Mouse (Mus musculus): ENCODE measurements at regions not wholly inside any gene's neighbourhood (a gene's known extent, or its start where the extent isn't known, plus 50 kb on each side); places are given as distances from the start of the nearest gene placed in this dataset.

DNA sequence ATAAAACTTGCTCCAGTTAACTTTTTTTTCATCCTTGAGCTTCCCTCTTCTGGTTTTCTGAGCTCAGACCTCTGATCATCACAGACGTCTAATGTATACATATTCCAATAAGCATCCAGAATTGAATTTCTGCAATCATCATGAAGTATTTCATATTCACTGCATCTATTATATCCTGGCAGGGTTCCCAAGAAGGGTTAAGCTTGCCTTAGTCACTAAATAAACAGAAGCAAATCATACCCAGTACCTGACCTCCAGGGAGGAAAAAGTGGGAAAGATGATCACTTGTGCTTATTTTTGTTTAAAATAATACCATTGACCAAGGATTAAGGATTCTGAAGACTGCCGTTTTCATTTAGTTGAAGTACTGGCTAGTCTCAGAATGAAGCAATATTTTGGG, 102.4 kb downstream of the Gm12728 start:
- Histone ChIP-seq H3K4me2 (replicated peaks) (no peak overlapping the region), H3K27ac (replicated peaks) (no peak overlapping the region), H3K9me3 (no peaks in the 10 kb centered on the region), H3K4me3 (no peak overlapping the region), H3K9ac (replicated peaks) (no peak overlapping the region), H3K36me3 (no peaks in the 10 kb centered on the region), H3K27me3 (no peaks in the 10 kb centered on the region), H3K4me1 (no peaks in the 10 kb centered on the region)
- ATAC-seq (replicated peaks) = no peak
- whole genome bisulfite sequencing = 88% methylated on average over 2 of the region's 2 CpGs

DNA sequence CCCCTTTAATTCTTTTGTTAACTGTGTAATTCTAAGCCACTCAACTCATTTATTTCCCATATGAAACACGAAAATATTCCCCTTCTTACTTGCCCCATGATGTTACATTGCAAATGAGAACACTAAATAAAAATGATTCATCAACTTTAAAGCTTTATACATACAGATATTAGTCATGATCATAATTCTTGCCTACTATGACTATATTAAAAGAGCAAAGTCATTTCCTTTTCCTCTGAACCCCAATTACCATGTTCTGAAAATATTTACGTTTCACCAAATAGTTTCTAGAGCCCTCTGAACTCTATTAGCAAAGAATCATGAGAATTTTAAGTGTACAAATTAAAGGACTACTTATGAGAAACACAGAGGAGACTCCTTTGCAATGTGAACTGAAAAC, 105.4 kb downstream of the Gm12728 start:
- Histone ChIP-seq H3K4me3 (no peak overlapping the region), H3K4me1 (no peaks in the 10 kb centered on the region), H3K27me3 (no peaks in the 10 kb centered on the region), H3K9ac (replicated peaks) (no peak overlapping the region), H3K9me3 (no peaks in the 10 kb centered on the region), H3K36me3 (no peaks in the 10 kb centered on the region), H3K4me2 (replicated peaks) (no peak overlapping the region), H3K27ac (replicated peaks) (no peak overlapping the region)
- ATAC-seq (replicated peaks) = no peak
- WGBS = 62% methylated on average over 2 of the region's 2 CpGs

DNA sequence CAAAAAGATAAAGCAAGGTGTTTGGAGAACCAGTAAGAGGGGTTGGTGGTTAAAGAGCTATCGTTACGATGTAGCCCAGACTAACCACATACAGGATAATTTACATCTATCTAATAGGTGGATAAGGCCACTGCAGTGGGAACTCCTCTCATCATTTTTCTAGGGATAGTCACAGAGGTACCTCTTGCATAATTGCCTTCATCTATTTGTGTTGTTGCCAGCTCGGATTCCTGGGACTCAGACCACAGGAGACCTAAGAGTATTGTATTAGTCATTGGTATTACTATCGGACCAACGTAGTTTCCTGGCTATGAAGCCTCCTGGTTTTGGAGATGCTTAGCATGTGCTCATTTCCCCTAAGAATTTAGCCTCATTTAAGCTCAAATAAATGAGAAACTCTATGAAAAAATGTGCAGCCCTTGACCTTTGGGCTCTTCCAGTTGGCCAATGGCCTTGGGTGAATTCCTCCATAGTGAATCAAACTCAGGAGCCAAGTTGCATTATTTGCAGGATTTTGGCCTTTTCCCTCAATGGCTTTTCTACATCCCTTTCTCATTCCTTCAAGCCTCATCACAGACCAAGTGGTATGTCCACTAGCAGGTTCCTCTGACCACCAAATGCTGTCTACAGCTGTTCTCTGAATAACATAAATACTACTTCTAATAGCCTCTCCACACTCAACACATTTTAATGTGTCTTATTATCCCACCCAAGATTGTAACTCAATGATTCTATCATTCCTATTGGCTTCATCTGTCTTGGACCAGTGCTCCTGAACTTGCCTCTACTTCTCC, 108.6 kb downstream of the Gm12728 start:
- H3K9me3 ChIP-seq = no peaks in the 10 kb centered on the region
- no peaks in the 10 kb centered on the region for H3K4me1 ChIP-seq
- H3K27me3 ChIP-seq = no peaks in the 10 kb centered on the region
- H3K27ac ChIP-seq (replicated peaks) = no peak overlapping the region
- no peak overlapping the region for H3K4me3 ChIP-seq
- H3K4me2 ChIP-seq (replicated peaks) = no peak overlapping the region
- ATAC-seq (replicated peaks) = no peak
- no peaks in the 10 kb centered on the region for H3K36me3 ChIP-seq
- no peak overlapping the region for H3K9ac ChIP-seq (replicated peaks)
- WGBS = 92% methylated on average over 5 of the region's 5 CpGs

DNA sequence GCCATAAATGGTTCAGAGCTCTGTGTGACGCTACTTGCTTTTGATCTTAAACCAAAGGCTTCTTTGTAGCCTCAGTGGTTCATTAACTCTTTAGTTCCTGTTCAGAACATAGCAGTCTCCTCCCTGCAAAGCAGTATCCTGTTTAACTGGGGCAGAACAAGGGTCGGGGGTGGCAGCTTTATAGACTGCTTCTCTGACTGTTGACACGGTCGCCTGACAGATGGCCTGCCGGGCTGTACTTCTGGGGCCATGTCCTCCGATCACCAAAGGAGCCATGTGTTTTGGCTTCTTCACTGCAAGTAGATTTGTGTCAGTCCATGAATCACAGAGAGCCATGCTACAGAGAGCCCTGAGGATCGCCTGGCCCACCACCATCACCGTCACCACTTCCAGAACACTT, 115.2 kb downstream of the Gm12728 start:
- no peak for ATAC-seq (replicated peaks)
- Histone ChIP-seq H3K4me3 (no peak overlapping the region), H3K9ac (replicated peaks) (no peak overlapping the region), H3K27me3 (no peaks in the 10 kb centered on the region), H3K36me3 (no peaks in the 10 kb centered on the region), H3K9me3 (no peaks in the 10 kb centered on the region), H3K4me1 (no peaks in the 10 kb centered on the region), H3K4me2 (replicated peaks) (no peak overlapping the region), H3K27ac (replicated peaks) (no peak overlapping the region)
- whole genome bisulfite sequencing = 71% methylated on average over 8 of the region's 8 CpGs

DNA sequence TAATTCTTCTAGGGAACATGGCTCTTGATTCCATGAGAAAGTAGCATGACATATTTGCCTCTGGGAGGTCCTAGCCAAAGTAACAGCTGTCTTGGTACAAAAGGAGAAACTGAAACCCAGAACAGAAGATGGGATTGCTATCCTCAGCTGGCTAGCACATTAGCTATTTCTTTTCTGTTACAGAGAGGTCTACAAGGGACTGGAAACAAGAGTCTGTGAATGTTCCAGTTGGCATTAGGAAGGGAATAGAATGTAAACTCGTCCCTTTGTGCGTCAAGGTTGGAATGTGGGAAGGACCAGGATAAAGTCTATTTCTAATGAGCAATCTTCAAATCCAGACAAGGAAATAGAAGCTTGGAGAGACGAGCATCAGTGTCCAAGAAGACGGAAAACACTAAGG, 116.7 kb downstream of the Gm12728 start:
- Histone ChIP-seq H3K27ac (replicated peaks) (no peak overlapping the region), H3K27me3 (no peaks in the 10 kb centered on the region), H3K4me1 (no peaks in the 10 kb centered on the region), H3K36me3 (no peaks in the 10 kb centered on the region), H3K9me3 (no peaks in the 10 kb centered on the region), H3K4me3 (no peak overlapping the region), H3K9ac (replicated peaks) (no peak overlapping the region), H3K4me2 (replicated peaks) (no peak overlapping the region)
- 89% methylated on average over 4 of the region's 4 CpGs for WGBS
- no peak for ATAC-seq (replicated peaks)

DNA sequence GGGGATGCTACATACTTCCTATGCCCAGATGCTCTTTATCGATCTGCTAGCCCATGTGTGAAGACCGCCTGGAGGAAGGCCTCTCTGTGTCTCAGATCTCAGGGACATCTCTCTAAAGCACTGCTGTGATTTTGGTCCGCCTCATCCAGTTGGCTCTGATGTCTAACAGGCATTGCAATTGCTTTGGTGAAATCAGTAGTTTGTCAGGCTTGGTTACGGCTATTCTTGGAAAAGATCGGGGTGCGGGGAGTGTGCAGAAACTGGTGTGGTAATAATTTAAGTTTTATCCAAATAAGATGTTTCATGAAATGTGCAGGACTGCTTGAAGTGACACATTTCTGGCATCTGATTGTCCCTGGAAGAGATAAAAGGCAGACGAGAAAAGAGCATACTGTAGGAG, 117.9 kb downstream of the Gm12728 start:
- Histone ChIP-seq H3K4me3 (no peak overlapping the region), H3K9me3 (no peaks in the 10 kb centered on the region), H3K27ac (replicated peaks) (no peak overlapping the region), H3K9ac (replicated peaks) (no peak overlapping the region), H3K27me3 (no peaks in the 10 kb centered on the region), H3K36me3 (no peaks in the 10 kb centered on the region), H3K4me2 (replicated peaks) (no peak overlapping the region), H3K4me1 (no peaks in the 10 kb centered on the region)
- 84% methylated on average over 7 of the region's 7 CpGs for whole genome bisulfite sequencing
- no peak for ATAC-seq (replicated peaks)

DNA sequence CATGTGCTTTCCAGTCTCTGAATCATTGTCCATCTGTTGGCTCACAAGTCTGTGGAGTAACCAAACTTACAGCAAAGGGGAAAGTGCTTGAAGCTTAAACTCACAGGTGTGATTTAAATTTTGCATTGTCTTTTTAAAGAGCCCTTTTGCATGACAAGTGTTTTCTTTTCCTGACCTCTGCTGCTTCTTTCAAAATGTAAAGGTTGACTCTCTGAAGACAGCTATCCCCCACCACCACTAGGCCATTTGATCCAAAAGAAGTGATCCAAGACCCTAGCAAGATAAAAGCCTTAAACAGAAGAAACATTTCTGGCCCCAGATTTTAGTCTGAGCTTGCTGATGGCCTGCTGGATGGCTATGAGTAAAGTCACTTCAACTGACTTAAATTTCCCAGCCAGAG, 118.6 kb downstream of the Gm12728 start:
- no peak for ATAC-seq (replicated peaks)

DNA sequence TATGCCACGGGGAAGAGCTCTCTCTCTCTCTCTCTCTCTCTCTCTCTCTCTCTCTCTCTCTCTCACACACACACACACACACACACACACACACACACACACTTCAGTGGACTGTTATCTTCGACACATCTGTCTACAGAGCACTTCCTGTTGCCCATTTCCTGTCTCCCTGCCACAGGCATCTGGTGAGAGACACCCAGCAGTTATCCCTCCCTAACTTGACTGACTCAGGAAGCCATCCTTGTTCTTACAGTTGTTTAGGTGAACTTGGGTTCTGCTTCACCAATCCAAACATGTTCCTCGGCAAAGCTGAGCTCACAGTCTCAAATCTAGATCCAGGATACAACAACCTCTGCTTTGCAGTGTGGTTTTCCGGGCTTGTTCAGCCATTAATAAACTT, 119.6 kb downstream of the Gm12728 start:
- H3K4me1 ChIP-seq = no peaks in the 10 kb centered on the region
- WGBS = 74% methylated on average over 4 of the region's 4 CpGs
- no peak overlapping the region for H3K4me3 ChIP-seq
- H3K27me3 ChIP-seq = no peaks in the 10 kb centered on the region
- no peak for ATAC-seq (replicated peaks)
- no peak overlapping the region for H3K27ac ChIP-seq (replicated peaks)
- H3K36me3 ChIP-seq = no peaks in the 10 kb centered on the region
- no peak overlapping the region for H3K4me2 ChIP-seq (replicated peaks)
- H3K9me3 ChIP-seq = no peaks in the 10 kb centered on the region
- no peak overlapping the region for H3K9ac ChIP-seq (replicated peaks)

More for the DNA sequence above, 118.6 kb downstream of the Gm12728 start:
- Histone ChIP-seq H3K4me1 (no peaks in the 10 kb centered on the region), H3K36me3 (no peaks in the 10 kb centered on the region), H3K4me2 (replicated peaks) (no peak overlapping the region), H3K9ac (replicated peaks) (no peak overlapping the region), H3K9me3 (no peaks in the 10 kb centered on the region), H3K4me3 (no peak overlapping the region), H3K27me3 (no peaks in the 10 kb centered on the region), H3K27ac (replicated peaks) (no peak overlapping the region)

DNA sequence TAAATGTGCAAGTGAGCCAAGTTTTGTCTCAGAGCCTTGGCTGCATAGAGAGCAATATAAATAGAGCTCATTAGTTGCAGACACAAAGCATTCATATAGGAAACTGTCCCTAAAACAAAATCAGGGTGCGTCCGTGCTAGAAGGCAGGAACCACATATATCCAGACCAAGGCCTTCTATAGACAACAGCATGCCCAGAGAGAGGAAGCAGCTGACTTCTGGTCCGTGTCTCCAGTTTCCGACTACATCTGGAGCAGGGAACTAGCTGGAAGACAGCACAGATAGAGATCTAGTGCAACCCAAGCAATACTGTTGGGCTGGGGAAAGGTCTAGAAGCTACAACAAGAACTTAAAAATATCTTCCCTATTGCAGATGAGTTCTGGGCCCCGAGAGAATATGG, 121.0 kb downstream of the Gm12728 start:
- WGBS = 88% methylated on average over 5 of the region's 5 CpGs

DNA sequence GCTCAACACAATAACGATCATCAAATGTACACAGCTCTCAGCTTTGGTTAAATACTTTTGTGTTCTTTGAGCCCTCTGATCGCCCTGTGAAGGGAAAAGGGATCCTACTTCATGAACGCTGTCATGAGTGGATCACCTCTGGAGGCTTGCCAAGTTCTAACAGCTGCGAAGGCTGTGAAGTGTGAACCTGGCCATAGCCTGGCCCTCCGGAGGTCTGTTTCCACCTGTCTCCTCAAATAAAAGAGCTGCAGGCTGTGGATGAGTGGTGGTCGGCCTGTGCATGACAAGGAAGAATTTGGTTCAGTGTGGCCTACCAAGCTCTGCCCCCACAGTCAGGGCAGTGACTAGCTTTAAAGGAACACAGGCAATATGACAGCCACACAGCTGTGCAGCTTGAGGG, 122.0 kb downstream of the Gm12728 start:
- H3K9me3 ChIP-seq = no peaks in the 10 kb centered on the region
- no peak for ATAC-seq (replicated peaks)
- no peaks in the 10 kb centered on the region for H3K27me3 ChIP-seq
- WGBS = 66% methylated on average over 6 of the region's 6 CpGs
- no peak overlapping the region for H3K4me3 ChIP-seq
- no peak overlapping the region for H3K27ac ChIP-seq (replicated peaks)
- no peaks in the 10 kb centered on the region for H3K4me1 ChIP-seq
- no peak overlapping the region for H3K4me2 ChIP-seq (replicated peaks)
- H3K36me3 ChIP-seq = no peaks in the 10 kb centered on the region
- no peak overlapping the region for H3K9ac ChIP-seq (replicated peaks)

More for the DNA sequence above, 121.0 kb downstream of the Gm12728 start:
- H3K9ac ChIP-seq (replicated peaks) = no peak overlapping the region
- H3K4me1 ChIP-seq = no peaks in the 10 kb centered on the region
- no peak overlapping the region for H3K4me2 ChIP-seq (replicated peaks)
- H3K36me3 ChIP-seq = no peaks in the 10 kb centered on the region
- no peaks in the 10 kb centered on the region for H3K9me3 ChIP-seq
- H3K27ac ChIP-seq (replicated peaks) = no peak overlapping the region
- no peaks in the 10 kb centered on the region for H3K27me3 ChIP-seq
- H3K4me3 ChIP-seq = no peak overlapping the region
- no peak for ATAC-seq (replicated peaks)

DNA sequence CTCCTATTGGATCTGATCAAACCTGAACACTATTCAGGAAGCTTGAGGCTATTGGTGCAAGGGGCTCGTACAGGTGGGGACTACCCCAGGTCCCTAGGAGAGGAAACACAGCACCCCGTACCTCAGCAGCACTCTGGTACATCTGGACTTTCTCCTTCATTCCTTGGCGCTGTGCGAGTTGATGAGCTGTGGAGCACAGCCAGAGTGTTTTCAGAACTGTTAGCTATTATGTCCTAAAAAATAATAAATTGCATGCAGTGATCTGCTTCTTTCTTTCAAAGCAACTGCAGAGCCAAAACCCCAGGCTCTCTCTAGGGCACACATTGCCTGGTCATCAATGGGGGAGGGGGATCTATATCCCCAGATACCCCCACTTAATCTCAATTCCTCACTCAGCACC, 122.6 kb downstream of the Gm12728 start:
- no peaks in the 10 kb centered on the region for H3K27me3 ChIP-seq
- 87% methylated on average over 4 of the region's 4 CpGs for WGBS

DNA sequence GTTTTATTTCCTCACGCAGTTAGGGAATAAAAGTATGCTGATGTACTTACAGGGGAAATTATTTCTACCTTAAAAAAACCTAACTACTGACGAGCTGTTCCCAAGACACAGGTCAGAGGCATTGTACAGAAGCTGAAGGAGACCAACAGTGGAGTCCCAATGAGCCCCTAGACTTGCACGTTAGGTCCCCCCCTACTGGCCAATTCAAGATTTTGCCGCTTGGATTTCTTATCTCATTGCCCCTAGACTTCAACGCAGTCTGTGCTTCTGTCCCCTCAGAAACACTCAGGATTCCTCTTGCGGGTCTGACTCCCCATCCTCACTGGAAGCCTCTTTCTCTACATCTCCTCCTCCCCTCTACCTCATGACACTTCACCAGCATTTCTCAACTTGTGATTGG, 125.3 kb downstream of the Gm12728 start:
- H3K4me2 ChIP-seq (replicated peaks) = no peak overlapping the region
- no peak for ATAC-seq (replicated peaks)
- 41% methylated on average over 6 of the region's 6 CpGs for WGBS
- H3K4me1 ChIP-seq = no peaks in the 10 kb centered on the region
- H3K9me3 ChIP-seq = no peaks in the 10 kb centered on the region
- no peaks in the 10 kb centered on the region for H3K27me3 ChIP-seq
- H3K9ac ChIP-seq (replicated peaks) = no peak overlapping the region
- no peak overlapping the region for H3K4me3 ChIP-seq
- no peak overlapping the region for H3K27ac ChIP-seq (replicated peaks)
- no peaks in the 10 kb centered on the region for H3K36me3 ChIP-seq

More for the DNA sequence above, 122.6 kb downstream of the Gm12728 start:
- Histone ChIP-seq H3K4me3 (no peak overlapping the region), H3K27ac (replicated peaks) (no peak overlapping the region), H3K4me2 (replicated peaks) (no peak overlapping the region), H3K9me3 (no peaks in the 10 kb centered on the region), H3K4me1 (no peaks in the 10 kb centered on the region), H3K9ac (replicated peaks) (no peak overlapping the region), H3K36me3 (no peaks in the 10 kb centered on the region)
- ATAC-seq (replicated peaks) = no peak

DNA sequence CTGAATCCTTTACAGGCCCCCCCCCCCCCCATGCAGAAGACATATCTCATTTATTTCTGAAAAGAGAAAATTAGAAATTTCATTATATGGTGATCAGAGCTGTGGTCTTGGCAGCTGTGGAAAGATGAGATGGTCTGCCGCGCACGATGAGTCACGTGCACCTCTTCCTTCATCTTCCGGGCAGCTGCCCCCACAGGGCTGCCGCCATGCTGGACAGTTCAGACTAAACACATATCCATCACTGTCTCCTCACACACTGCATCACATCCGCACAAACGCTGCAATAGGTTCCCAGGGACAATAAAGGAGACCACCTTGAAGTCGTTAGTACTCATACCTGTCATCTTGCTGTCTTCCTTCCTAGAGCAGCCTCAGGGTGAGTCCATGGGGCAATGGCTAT, 126.6 kb downstream of the Gm12728 start:
- Histone ChIP-seq H3K36me3 (no peaks in the 10 kb centered on the region), H3K4me1 (no peaks in the 10 kb centered on the region), H3K27ac (replicated peaks) (no peak overlapping the region), H3K27me3 (no peaks in the 10 kb centered on the region), H3K4me3 (no peak overlapping the region), H3K9ac (replicated peaks) (no peak overlapping the region), H3K9me3 (no peaks in the 10 kb centered on the region), H3K4me2 (replicated peaks) (no peak overlapping the region)
- ATAC-seq (replicated peaks) = no peak
- WGBS = 95% methylated on average over 9 of the region's 9 CpGs

Measured in forebrain, embryonic 15.5 days (tissue).